Mouse (Mus musculus) forebrain, embryonic 13.5 days (tissue): ENCODE results near the gene Rdx. TPM values are rescaled to one million over a fixed set of nuclear protein-coding genes. Genes with fewer than 3 reads are reported as not detected.

ENCODE experiments used
- ATAC-seq: fragments of 200-750 bp; cut with Nextera tagmentation; 2 replicates; pipeline ENCODE4 v1.8.0; 2017
- H3K27ac ChIP-seq: fragments of 300-500 bp; sonication (generic); 2 replicates; pipeline ENCODE4 v1.5.1; 2015; ENCODE audit warnings: inconsistent platforms, mild to moderate bottlenecking, moderate library complexity
- H3K27me3 ChIP-seq: fragments of 300-500 bp; sonication (generic); 2 replicates; pipeline ENCODE4 v1.6.1; 2015; ENCODE audit warnings: mild to moderate bottlenecking, inconsistent platforms
- H3K36me3 ChIP-seq: fragments of 300-500 bp; sonication (generic); 2 replicates; pipeline ENCODE4 v1.6.1; 2015; ENCODE audit warnings: mild to moderate bottlenecking, inconsistent platforms; ENCODE audit not compliant: poor library complexity, severe bottlenecking
- H3K4me1 ChIP-seq: fragments of 300-500 bp; sonication (generic); 2 replicates; pipeline ENCODE4 v1.6.1; 2015; ENCODE audit warnings: inconsistent platforms
- H3K4me2 ChIP-seq: fragments of 300-500 bp; sonication (generic); 2 replicates; pipeline ENCODE4 v1.6.1; 2015; ENCODE audit warnings: inconsistent platforms, mild to moderate bottlenecking, moderate library complexity
- H3K4me3 ChIP-seq: fragments of 300-500 bp; sonication (generic); 2 replicates; pipeline ENCODE4 v1.5.1; 2015; ENCODE audit warnings: mild to moderate bottlenecking, inconsistent platforms
- H3K9ac ChIP-seq: fragments of 300-500 bp; sonication (generic); 2 replicates; pipeline ENCODE4 v1.6.1; 2015; ENCODE audit warnings: mild to moderate bottlenecking, inconsistent platforms
- H3K9me3 ChIP-seq: fragments of 300-500 bp; sonication (generic); replicated peaks from 2 replicates; pipeline ENCODE4 v1.6.1; 2016; ENCODE audit warnings: inconsistent platforms
- WGBS: fragments of 180-500 bp; shearing (Covaris S2); methylation state at CpG from one replicate; pipeline ENCODE4 v1.1.7; 2015; 5-methylcytosine and 5-hydroxymethylcytosine counted together
- microRNA-seq: library from miRNA; unstranded; fragments of <30 nt; microRNA quantifications from one replicate; pipeline ENCODE4, GENCODE M21; 2016
- polyA plus RNA-seq: library from polyadenylated mRNA; unstranded; fragments of >200 nt; fragmentation: Nextera tagmentation; extraction: Ambion mirVana; gene quantifications from 2 replicates; pipeline ENCODE4 v1.2.1, GENCODE M21; 2015

Gene Rdx
- polyA plus RNA-seq, 1 experiment from 2014 or later: 148 TPM

DNA sequence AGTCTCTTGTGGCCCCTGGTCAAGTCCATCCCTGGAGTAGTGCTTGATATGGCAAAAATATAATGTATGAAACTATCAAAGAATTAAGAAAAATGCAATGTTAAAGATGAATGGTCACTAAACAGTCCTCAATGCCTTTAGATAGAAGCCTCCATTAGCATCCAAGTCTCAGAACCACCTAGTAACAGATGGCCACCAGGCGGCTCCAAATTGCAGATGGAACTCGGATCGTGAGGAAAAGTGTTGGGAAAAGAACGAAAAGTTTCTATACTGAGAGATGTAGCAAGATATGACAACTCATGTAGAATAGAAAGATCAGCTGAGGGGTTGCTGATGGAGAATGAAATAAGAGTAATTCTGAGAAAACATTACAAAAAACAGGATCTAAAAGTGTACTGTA lies 83.4 kb downstream of the Rdx start:
- peaks cover 5% of the 10 kb centered on the region; the same call in 1 of the 2 replicates for H3K4me1 ChIP-seq
- 76% methylated on average over 4 of the region's 4 CpGs for whole genome bisulfite sequencing
- H3K4me2 ChIP-seq: no peak overlapping the region
- no peak overlapping the region for H3K9ac ChIP-seq
- no peaks in the 10 kb centered on the region for H3K27me3 ChIP-seq
- H3K36me3 ChIP-seq: peaks cover 23% of the 10 kb centered on the region
- no peak overlapping the region for H3K4me3 ChIP-seq
- H3K27ac ChIP-seq: no peak overlapping the region
- H3K9me3 ChIP-seq: no peaks in the 10 kb centered on the region
- no peak for ATAC-seq

DNA sequence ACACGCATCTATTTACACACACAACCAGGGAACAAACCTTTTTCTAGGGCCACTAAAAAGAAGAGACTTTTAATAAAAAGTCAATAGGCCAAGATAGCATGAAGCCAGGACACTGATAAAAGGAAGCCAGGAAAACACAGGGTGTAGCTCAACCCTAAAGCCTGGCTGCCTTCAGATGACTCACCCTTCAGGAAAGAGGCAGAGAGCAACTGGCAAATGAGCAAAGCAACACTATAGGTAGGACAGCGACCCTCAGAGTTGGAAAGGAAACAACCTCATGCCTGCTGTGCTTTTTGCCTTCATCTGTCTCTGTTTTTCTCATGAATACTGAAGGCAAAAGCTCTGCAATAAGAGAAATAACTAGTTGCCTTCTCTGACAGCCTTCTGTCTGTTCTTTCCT lies 85.8 kb downstream of the Rdx start:
- H3K9ac ChIP-seq: no peak overlapping the region
- no peak for ATAC-seq
- peaks cover 15% of the 10 kb centered on the region for H3K4me1 ChIP-seq
- no peak overlapping the region for H3K4me2 ChIP-seq
- no peaks in the 10 kb centered on the region for H3K27me3 ChIP-seq
- H3K27ac ChIP-seq: no peak overlapping the region
- H3K36me3 ChIP-seq: peaks cover 15% of the 10 kb centered on the region; the same call in 1 of the 2 replicates
- H3K4me3 ChIP-seq: no peak overlapping the region
- WGBS: 85% methylated on average over 2 of the region's 2 CpGs
- no peaks in the 10 kb centered on the region for H3K9me3 ChIP-seq

Small RNA genes within 50 kb of the gene (microRNA-seq; reads per million reads assigned to microRNA genes)
- not detected for gene Gm27686
- not detected for gene Mir6244

Other genes with a start within 250 kb of the Rdx start
- 41.3 and 49.4 TPM in 2 replicates for gene Fdx1, start 83.6 kb upstream of the Rdx start, polyA plus RNA-seq
- 10.0 and 10.4 TPM in 2 replicates for gene Zc3h12c, start 121.4 kb downstream of the Rdx start, polyA plus RNA-seq